Mouse (Mus musculus) activated CD4-positive, CD25-positive, alpha-beta regulatory T cell, adult 9 weeks (primary cell): ENCODE data around the gene Ikzf1. TPM values are rescaled to one million over a fixed set of nuclear protein-coding genes. Genes with fewer than 3 reads are reported as not detected.

Experiments
- polyA plus RNA-seq: library from polyadenylated mRNA; unstranded; fragments of 100-300 nt; shearing (Covaris generic); gene quantifications from one replicate; pipeline ENCODE4 v1.2.1, GENCODE M21; 2017

The Ikzf1 gene
- polyA plus RNA-seq: 64.9 TPM

GRCm38 (mm10) chr11:11684930-11685852 is at the start of gene Ikzf1:
Gene Ikzf1 (plus strand): TSS chr11:11685003.

GRCm38 (mm10) chr11:11808820-11809403 is 124.1 kb downstream of the Ikzf1 start, which contains the start of gene Fignl1:
Gene Fignl1 (minus strand): TSS chr11:11808962.

Other genes with a start within 250 kb of the Ikzf1 start
- gene Spata48, start 222.9 kb upstream of the Ikzf1 start, polyA plus RNA-seq: not detected
- 0.32 TPM for gene Zpbp, start 222.6 kb upstream of the Ikzf1 start, polyA plus RNA-seq
- gene 4930512M02Rik, start 57.2 kb upstream of the Ikzf1 start, polyA plus RNA-seq: not detected
- gene Fignl1, start 124.0 kb downstream of the Ikzf1 start, polyA plus RNA-seq: 12.6 TPM
- 4.9 TPM for gene Ddc, start 213.1 kb downstream of the Ikzf1 start, polyA plus RNA-seq